Mouse (Mus musculus): ENCODE data around the gene Vcp. TPM values are rescaled to one million over a fixed set of nuclear protein-coding genes. Genes with fewer than 3 reads are reported as not detected.

Vcp gene
- total RNA-seq, 2 experiments from 2014 or later: 191 to 201 TPM

DNA sequence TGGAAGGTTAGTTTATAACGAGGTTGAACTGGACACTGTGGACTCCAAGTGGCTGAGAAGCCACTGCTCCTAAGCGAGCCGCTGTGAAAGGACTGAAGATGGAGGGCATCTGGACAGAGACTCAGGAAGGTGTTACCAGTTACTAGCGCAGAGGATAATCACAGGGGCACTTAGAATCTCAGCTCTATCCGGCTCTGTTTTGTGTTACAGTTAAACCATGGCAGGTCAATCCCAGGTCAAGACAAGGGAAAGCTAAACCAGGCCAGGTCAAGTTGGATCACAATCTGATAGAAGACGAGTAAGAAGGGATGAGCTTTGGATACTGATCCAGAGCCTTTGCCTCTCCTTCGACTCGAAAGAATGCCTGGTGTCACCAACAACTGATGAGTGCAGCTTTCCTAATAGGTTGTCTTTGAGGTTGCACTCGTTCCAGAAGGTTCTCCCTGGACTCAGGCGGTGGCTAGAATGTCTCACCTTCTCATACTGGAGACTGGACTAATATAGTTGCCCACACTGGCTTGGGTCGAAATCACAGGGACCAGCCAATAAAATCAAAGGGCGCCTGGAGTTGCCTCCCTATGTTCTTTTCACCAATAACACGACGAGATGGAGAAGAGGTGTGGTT is 51.1 kb downstream of the Vcp start:
- DNase-seq (ENCODE audit: extremely low spot score in 1 of 2, low spot score in 1 of 2): no peak

DNA sequence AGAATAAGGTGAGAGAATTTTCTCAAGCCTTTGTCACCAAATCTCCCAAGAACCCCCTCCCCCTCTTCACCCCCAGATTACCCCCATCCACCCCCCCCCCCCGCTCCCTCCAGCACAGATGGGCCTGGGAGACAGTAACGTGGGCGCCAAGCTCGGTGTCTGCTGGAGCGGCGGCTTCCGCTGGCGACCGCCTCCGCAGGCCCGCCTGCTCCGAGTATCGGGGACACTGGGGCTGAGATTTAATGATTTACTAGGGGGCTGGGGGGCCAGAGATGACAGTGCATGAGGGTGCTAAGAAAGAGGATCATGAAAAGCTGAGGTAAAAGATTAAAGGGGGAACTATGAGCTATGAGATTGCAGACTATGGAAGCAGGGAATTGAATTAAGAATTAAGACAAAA is 51.8 kb downstream of the Vcp start:
- DNase-seq (ENCODE audit: extremely low spot score in 1 of 2, low spot score in 1 of 2): peak in 1 of 2 experiments; percentile 42

DNA sequence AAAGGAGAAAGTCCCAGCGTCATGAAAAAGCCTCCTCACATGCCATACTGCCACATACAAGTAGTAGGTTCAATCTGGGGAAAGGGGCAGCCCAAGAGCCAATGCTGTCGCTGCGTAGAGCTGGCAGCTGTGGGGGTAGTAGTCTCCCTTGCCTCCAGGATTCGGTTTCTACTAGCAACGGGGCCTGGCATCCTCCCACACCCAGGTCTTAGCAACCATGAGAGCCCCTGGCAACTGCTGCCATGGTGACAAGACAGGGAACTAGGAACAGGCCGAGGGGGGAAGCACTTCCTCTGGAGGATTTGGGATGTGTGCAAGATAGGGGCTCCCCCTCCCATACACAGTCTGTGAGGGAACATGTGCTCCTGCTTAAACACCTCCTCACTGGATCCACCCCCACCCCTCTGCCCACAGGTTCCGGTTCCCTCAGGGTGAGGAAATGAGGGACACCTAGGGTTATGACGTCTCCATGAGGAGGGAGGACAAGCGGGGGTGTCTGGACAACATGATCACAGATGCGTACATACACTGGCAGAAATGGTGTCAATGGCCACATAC is 53.5 kb downstream of the Vcp start:
- DNase-seq (ENCODE audit: extremely low spot score in 1 of 2, low spot score in 1 of 2): peak; percentile 69 to 72

DNA sequence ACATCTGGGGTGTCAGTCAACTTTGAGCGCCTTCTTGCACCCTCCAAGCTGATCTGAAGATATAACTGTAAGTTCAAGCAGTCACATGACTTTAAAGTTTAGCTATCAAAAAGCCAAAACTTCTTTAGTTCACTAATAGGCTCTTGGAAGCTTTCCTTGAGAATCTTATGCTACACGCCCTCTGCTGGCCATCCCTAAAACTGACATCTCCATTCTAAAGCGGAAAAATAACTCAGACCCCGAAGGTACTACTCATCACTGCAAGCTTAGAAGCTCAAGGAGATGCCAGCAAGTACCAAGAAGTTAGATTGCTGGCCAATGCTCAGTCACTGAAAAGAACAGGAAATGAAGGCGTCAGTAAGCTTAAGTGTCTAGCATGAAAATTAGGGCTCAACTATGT is 54.4 kb downstream of the Vcp start:
- peak in 1 of 2 experiments; percentile 79 for DNase-seq (ENCODE audit: extremely low spot score in 1 of 2, low spot score in 1 of 2)

DNA sequence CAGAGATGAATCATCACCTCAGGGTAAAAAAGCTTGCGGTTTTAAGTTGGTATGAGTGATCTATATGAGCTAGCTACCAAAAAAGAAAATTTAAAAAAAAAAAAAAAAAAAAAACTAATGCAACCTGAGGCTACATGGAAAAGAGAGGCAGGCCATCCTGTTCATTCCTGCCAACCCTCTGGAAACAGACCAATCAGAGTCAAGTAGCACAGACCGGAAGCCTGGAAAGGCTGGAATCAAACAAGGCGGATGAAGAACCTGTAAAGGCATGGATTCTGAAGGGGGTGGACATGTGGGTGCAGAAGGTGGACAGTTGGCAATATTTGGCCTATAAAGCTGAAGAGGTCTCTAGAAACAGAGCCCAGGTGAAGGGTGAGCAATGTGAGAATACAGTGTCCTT is 54.9 kb downstream of the Vcp start:
- no peak for DNase-seq (ENCODE audit: extremely low spot score in 1 of 2, low spot score in 1 of 2)

DNA sequence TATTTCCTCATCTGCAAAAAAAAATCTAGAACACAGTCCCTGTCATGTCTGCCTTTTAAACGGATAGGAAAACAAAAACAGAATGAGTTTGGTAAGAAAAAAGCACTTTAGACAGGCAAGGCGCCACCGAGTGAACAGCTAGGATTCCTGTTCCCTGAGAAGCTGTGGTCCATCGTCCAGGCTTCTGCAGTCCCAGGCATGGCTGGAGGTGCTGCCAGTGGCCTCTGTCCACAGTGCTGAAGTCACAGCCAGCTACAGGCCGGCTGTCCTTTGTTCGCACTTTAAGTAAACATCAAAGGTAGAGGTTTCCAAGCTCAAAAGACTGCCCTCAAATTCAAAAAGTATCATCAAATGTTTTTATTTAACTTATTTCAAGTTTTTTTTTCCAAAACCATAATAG is 55.3 kb downstream of the Vcp start:
- DNase-seq (ENCODE audit: extremely low spot score in 1 of 2, low spot score in 1 of 2): no peak

DNA sequence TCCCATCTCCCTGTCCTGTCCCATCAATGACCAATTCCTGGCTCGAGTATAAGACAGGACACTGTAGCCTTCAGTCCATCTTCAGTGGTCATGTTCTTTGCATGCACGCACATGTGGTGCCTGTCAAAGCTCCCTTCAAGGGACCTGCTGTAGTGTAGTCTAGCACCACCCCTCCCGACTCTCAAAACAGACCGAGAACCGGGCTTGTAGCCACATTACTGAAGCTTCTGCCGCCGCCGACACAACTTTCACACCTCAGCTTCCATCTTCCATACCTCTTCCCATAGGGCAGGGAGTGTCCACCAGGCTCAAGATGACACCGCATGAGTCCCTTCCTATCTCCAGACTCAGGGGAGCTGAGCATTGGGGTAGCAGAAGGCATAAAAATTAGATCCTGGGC is 56.1 kb downstream of the Vcp start:
- DNase-seq (ENCODE audit: extremely low spot score in 1 of 2, low spot score in 1 of 2): no peak

DNA sequence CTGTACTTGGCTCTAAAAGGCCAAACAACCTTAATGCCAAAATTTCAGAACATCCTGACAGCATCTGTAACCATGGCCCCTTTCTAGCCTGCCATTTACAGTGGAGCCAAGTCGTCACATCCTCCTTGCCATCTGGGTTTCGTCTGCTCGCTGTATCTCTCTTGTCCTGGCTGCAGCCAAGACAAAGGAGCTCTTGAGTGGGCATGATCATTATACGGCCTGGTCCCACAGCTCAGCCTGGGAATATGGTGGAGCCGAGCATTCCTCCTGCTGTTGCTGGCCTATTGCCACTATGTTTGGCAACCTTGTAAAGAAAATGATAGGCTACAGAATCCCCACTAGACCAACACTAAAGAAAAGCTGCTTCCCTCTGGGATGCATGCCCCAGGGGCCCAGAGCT is 57.0 kb downstream of the Vcp start:
- DNase-seq (ENCODE audit: extremely low spot score in 1 of 2, low spot score in 1 of 2): no peak

DNA sequence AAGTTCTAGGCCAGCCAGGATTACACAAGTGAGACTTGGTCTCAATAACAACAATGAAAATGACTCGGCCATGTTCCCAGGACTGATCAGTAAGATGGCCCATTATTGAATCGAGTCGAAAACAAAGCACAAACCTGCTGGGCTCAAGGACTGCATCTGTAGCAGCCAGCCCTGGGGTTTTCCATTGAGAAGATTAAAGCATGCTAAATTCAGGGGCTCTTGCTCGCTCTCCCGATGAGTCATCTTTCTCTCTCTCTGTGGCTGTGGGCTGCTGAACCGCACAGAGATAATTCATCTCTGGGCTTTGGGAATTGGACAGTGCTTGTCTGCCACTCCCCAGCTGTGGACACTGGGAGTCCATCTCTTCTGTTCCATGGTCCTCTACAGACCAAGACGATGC is 58.9 kb downstream of the Vcp start:
- no peak for DNase-seq (ENCODE audit: extremely low spot score in 1 of 2, low spot score in 1 of 2)

DNA sequence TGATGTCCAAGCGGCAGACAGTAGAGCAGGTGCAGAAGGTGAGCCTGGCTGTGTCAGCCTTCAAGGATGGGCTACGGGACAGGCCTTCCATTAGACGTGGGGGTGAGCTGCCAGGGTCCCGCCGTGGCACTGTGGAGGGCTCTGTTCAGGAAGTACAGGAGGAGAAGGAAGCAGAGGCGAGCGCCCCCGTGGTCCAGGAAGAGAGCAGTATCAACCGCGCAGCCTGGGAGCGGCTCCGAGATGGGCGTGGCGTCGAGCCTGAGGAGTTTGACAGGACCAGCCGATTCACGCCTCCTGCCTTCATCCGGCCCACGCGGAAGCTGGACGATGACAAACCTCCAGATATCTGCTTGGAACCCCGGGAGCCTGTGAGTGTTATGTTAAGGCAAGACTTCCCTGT is 66.7 kb downstream of the Vcp start:
- peak in 1 of 2 experiments; percentile 9 for DNase-seq (ENCODE audit: extremely low spot score in 1 of 2, low spot score in 1 of 2)

DNA sequence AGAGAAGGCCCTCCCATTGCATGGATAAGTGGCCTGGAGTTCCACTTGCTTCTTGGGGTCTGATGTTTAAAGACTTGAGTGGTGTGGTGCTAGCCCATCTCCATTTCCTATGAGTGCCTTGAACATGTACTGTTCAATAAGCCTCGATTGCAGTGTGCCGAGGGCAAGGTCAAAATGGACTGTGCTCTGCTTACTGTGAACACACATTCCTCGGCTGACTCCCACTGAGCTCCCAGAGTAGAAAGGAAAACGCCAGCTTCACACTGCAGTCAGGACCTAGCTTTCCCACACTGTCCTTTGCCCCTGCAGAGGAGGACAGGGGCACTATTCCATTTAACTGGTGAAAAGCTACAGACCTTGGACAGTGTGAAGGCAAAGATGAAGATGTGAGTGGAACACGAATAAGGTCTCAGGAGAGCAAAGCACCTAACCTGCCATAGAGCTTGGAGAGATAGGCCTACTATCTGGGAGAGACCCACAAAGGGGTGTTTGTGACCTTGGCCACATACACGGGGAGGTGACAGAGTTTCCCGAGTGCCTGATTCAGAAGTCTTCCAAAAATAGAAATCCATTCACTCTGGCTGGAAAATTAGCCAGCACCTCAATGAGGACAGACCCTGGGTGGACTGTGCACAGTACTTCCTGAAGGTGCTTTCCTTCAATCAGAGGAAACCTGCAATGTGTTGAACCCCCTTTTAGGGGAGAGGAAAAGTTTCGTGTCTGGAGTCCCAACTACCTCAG is 67.9 kb downstream of the Vcp start:
- peak in 1 of 2 experiments; percentile 3 for DNase-seq (ENCODE audit: extremely low spot score in 1 of 2, low spot score in 1 of 2)

Other genes with a start within 250 kb of the Vcp start
- gene Ccl19, start 243.9 kb downstream of the Vcp start, total RNA-seq (2021): under 1 TPM in 1 of 2 experiments, not detected in 1; 0.86 TPM
- gene Ccl21a, start 226.5 kb downstream of the Vcp start, total RNA-seq (2021): not detected
- gene Fam205a1, start 146.6 kb downstream of the Vcp start, total RNA-seq (2021): under 1 TPM; 0.12 to 0.20 TPM
- under 1 TPM; 0.64 to 0.80 TPM for gene Gm12394, start 143.7 kb downstream of the Vcp start, total RNA-seq (2021)
- gene Fam205c, start 126.3 kb downstream of the Vcp start, total RNA-seq (2021): under 1 TPM; 0.64 to 0.87 TPM
- gene Phf24, start 83.8 kb downstream of the Vcp start, total RNA-seq (2021): 100 to 1,000 TPM; 137 to 149 TPM
- 100 to 1,000 TPM; 208 to 224 TPM for gene Dnajb5, start 50.7 kb downstream of the Vcp start, total RNA-seq (2021)
- gene 1700022I11Rik, start 30.9 kb downstream of the Vcp start, total RNA-seq (2021): not detected
- gene Fancg, start 10.0 kb upstream of the Vcp start, total RNA-seq (2021): 1 to 10 TPM; 7.7 to 8.7 TPM
- gene Pigo, start 25.3 kb upstream of the Vcp start, total RNA-seq (2021): 10 to 100 TPM; 33.9 TPM
- gene Stoml2, start 31.2 kb upstream of the Vcp start, total RNA-seq (2021): 100 to 1,000 TPM in 1 of 2 experiments, 10 to 100 TPM in 1; 85.6 to 108 TPM
- gene Fam214b, start 45.7 kb upstream of the Vcp start, total RNA-seq (2021): 10 to 100 TPM; 32.9 to 37.7 TPM
- gene Unc13b, start 58.4 kb upstream of the Vcp start, total RNA-seq (2021): 10 to 100 TPM; 32.7 to 49.6 TPM